Mouse (Mus musculus) lung, postnatal 0 days (tissue): Measurements from ENCODE around the gene Glmn. TPM values are rescaled to one million over a fixed set of nuclear protein-coding genes. Genes with fewer than 3 reads are reported as not detected.

Experiments used
- ATAC-seq: fragments of 200-750 bp; cut with Nextera tagmentation; 2 replicates; pipeline ENCODE4 v1.8.0; 2017; ENCODE audit warnings: moderate library complexity
- DNase-seq: peaks from one replicate; pipeline ENCODE4 v3.0.0-alpha.2; 2016; ENCODE audit warnings: low spot score
- H3K27ac ChIP-seq: fragments of 300-500 bp; sonication (generic); 2 replicates; pipeline ENCODE4 v1.5.1; 2014; ENCODE audit warnings: antibody characterized with exemption, mild to moderate bottlenecking, low read length, mixed read lengths
- H3K27me3 ChIP-seq: fragments of 300-500 bp; sonication (generic); replicated peaks from 2 replicates; pipeline ENCODE4 v1.6.1; 2014; ENCODE audit warnings: low read length, mixed read lengths; ENCODE audit not compliant: insufficient read depth
- H3K36me3 ChIP-seq: fragments of 300-500 bp; sonication (generic); 2 replicates; pipeline ENCODE4 v1.6.1; 2014; ENCODE audit warnings: low read length, mixed read lengths; ENCODE audit not compliant: insufficient read depth
- H3K4me1 ChIP-seq: fragments of 300-500 bp; sonication (generic); 2 replicates; pipeline ENCODE4 v1.6.1; 2014; ENCODE audit warnings: antibody characterized with exemption, low read depth, low read length, mixed read lengths; ENCODE audit not compliant: insufficient read depth
- H3K4me2 ChIP-seq: fragments of 300-500 bp; sonication (generic); replicated peaks from 2 replicates; pipeline ENCODE4 v1.6.1; 2014; ENCODE audit warnings: low read depth, mild to moderate bottlenecking, low read length, moderate library complexity, mixed read lengths
- H3K4me3 ChIP-seq: fragments of 300-500 bp; sonication (generic); 2 replicates; pipeline ENCODE4 v1.5.1; 2014; ENCODE audit warnings: low read depth, low read length
- H3K9ac ChIP-seq: fragments of 300-500 bp; sonication (generic); replicated peaks from 2 replicates; pipeline ENCODE4 v1.6.1; 2014; ENCODE audit warnings: low read depth, mild to moderate bottlenecking
- H3K9me3 ChIP-seq: fragments of 300-500 bp; sonication (generic); 2 replicates; pipeline ENCODE4 v1.6.1; 2016; ENCODE audit warnings: low read length, mixed read lengths
- CTCF ChIP-seq: IDR thresholded peaks from 2 replicates; pipeline ENCODE4 v1.5.1; 2016; ENCODE audit warnings: antibody characterized with exemption, mild to moderate bottlenecking
- EP300 ChIP-seq: IDR thresholded peaks from 2 replicates; pipeline ENCODE4 v1.6.1; 2016; ENCODE audit warnings: antibody characterized with exemption, mild to moderate bottlenecking, control low read depth
- WGBS: fragments of 180-500 bp; shearing (Covaris S2); extraction: QIAGEN DNeasy Blood & Tissue Kit; methylation state at CpG from one replicate; pipeline ENCODE4 v1.1.7; 2014; 5-methylcytosine and 5-hydroxymethylcytosine counted together
- polyA plus RNA-seq: library from polyadenylated mRNA; unstranded; fragments of >200 nt; fragmentation: Nextera tagmentation; extraction: Ambion mirVana; gene quantifications from 2 replicates; pipeline ENCODE4 v1.2.1, GENCODE M21; 2015

Gene Glmn
- polyA plus RNA-seq, 1 experiment from 2014 or later = 12.7 TPM

- Histone ChIP-seq H3K9me3 (no peaks in the 10 kb centered on the region), H3K27me3 (no peaks in the 10 kb centered on the region), H3K4me1 (no peaks in the 10 kb centered on the region), H3K4me2 (no peak overlapping the region), H3K9ac (no peak overlapping the region), H3K4me3 (no peak overlapping the region), H3K27ac (no peak overlapping the region), H3K36me3 (no peaks in the 10 kb centered on the region)
- TF ChIP-seq CTCF (no peak), EP300 (no peak)
- DNase-seq (no peak), ATAC-seq (no peak)
- 35% methylated on average over 2 of the region's 2 CpGs for WGBS
Measured at GRCm38 (mm10) chr5:107511326-107511725, 86.4 kb downstream of the Glmn start.

DNA sequence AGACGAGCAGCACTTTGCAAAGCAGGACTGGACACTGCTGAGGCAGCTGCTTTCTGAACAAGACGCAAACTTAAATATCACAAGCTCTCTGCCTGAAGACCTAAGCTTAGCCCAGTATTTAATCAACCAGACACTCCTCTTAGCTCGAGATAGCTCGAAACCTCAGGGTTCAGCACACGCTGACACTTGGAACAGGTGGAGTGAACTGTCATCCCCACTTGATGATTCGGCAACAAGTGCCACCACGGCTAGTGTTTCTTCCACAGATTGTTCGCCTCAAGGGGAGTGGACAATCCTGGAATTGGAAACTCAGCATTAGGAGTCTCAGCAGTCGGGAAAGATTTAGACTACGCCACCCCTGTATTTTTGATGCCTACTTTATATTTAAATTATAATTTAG is 87.2 kb downstream of the Glmn start:
- H3K4me3 ChIP-seq = no peak overlapping the region
- no peaks in the 10 kb centered on the region for H3K9me3 ChIP-seq
- H3K4me2 ChIP-seq = no peak overlapping the region
- DNase-seq = no peak
- H3K9ac ChIP-seq = no peak overlapping the region
- ATAC-seq = no peak
- no peaks in the 10 kb centered on the region for H3K36me3 ChIP-seq
- H3K27ac ChIP-seq = no peak overlapping the region
- TF ChIP-seq CTCF (no peak), EP300 (no peak)
- no peaks in the 10 kb centered on the region for H3K27me3 ChIP-seq
- no peaks in the 10 kb centered on the region for H3K4me1 ChIP-seq
- WGBS = 83% methylated on average over 10 of the region's 10 CpGs

DNA sequence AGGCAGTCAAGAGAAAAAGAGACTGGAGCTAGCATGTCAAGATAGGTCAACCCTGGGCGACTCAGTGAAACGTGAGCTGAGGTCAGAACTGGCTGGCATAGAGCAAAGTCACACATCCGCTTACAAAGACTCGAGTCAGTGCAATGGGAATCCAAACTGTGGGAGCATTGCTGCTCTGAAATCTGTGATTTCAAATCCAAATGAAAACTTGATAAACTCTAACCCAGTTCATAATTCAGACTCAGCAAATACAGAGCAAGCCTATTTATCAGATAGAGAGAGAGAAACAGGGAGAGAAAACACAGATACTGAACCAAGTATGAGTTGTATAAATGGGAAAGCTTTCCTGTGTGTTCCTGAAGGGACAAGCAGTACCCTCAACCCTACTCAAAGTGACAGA is 90.4 kb downstream of the Glmn start, which contains the start of gene Gm42669:
Gm42669 (plus strand) TSS at position 301 of the 400 bp plus-strand sequence.
- no peaks in the 10 kb centered on the region for H3K4me1 ChIP-seq
- H3K9me3 ChIP-seq = no peaks in the 10 kb centered on the region
- WGBS = 76% methylated on average over 4 of the region's 4 CpGs
- no peak for DNase-seq
- H3K4me2 ChIP-seq = no peak within 1 kb of the TSS
- no peaks in the 10 kb centered on the region for H3K36me3 ChIP-seq
- H3K27me3 ChIP-seq = no peaks in the 10 kb centered on the region
- TF ChIP-seq EP300 = no peak
- TF ChIP-seq CTCF = no peak
- no peak within 1 kb of the TSS for H3K9ac ChIP-seq
- no peak within 1 kb of the TSS for H3K4me3 ChIP-seq
- no peak within 1 kb of the TSS for H3K27ac ChIP-seq
- no peak for ATAC-seq

DNA sequence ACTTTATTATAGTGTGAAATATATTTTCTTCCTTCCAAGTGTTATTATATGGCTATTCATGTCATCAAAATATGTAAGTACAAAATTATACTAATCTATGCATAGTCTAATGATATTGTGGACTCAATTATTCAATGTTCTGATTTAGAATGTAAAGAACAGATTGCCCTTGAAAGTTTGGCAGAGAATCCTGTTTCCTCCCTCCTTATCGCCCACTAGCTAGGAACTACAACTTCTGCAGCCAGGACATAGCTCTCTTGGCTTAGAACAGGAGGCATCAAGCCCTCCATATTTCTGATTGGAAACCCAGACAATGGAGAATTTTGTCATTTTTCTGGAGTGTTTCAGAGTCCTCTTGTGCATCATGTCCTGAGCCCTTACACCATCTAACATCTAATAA is 96.9 kb downstream of the Glmn start:
- Histone ChIP-seq H3K36me3 (no peaks in the 10 kb centered on the region), H3K9ac (no peak overlapping the region), H3K4me1 (no peaks in the 10 kb centered on the region), H3K4me3 (no peak overlapping the region), H3K27me3 (no peaks in the 10 kb centered on the region), H3K27ac (no peak overlapping the region), H3K4me2 (no peak overlapping the region), H3K9me3 (no peaks in the 10 kb centered on the region)
- no peak for TF ChIP-seq EP300
- TF ChIP-seq CTCF = no peak
- WGBS = 86% methylated on average over 1 of the region's 1 CpGs
- ATAC-seq = no peak
- no peak for DNase-seq

DNA sequence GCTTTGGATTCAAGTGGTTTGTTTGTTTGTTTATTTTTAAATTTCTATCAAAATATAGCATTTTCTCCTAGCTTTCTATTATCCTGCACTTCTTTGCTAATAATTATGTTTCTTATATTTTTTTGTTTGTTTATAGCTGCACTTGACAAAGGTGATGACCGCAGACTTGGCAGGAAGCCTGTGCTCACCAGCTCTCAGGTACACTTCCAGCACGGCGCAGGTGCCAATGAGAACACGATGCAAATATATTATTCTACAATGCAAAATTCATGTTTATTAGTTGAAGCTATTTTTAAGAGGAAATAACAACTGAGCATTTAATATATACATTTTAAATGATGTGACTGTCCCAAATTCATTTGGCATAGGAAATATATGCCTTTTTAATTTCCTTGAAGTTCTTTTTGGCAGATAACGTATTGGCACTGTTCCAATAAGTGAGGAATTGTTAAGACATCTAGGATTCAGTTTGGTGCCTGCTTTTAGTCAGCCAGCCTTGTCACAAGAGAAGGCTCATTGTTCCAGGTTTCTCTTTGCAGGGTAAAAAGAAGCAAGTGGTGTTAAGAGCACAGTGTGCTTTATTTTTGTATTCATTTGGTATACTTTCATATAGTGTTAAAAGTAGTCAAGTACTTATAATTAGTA is 97.7 kb downstream of the Glmn start:
- no peak for TF ChIP-seq CTCF
- Histone ChIP-seq H3K36me3 (no peaks in the 10 kb centered on the region), H3K4me3 (no peak overlapping the region), H3K9ac (no peak overlapping the region), H3K4me1 (no peaks in the 10 kb centered on the region), H3K9me3 (no peaks in the 10 kb centered on the region), H3K27ac (no peak overlapping the region), H3K4me2 (no peak overlapping the region), H3K27me3 (no peaks in the 10 kb centered on the region)
- ATAC-seq (no peak), DNase-seq (no peak)
- WGBS = 72% methylated on average over 5 of the region's 5 CpGs

Other genes with a start within 250 kb of the Glmn start
- 1.2 and 1.6 TPM in 2 replicates for gene Ephx4, start 195.2 kb downstream of the Glmn start, polyA plus RNA-seq
- not detected in 2 replicates for gene Lpcat2b, start 166.3 kb downstream of the Glmn start, polyA plus RNA-seq
- gene Btbd8, start 159.9 kb downstream of the Glmn start, polyA plus RNA-seq = 2.1 and 2.4 TPM in 2 replicates
- gene Gm42669, start 90.3 kb downstream of the Glmn start, polyA plus RNA-seq = 0.11 and 0.19 TPM in 2 replicates
- 0.06 and 0.18 TPM in 2 replicates for gene 1700028K03Rik, start 63.2 kb downstream of the Glmn start, polyA plus RNA-seq
- gene Rpap2, start 515 bp downstream of the Glmn start, polyA plus RNA-seq = 11.4 and 12.5 TPM in 2 replicates
- gene Gfi1, start 128.1 kb upstream of the Glmn start, polyA plus RNA-seq = 0.08 TPM in 2 replicates
- gene Ube2d2b, start 232.2 kb upstream of the Glmn start, polyA plus RNA-seq = 0.11 and 0.15 TPM in 2 replicates